Mouse (Mus musculus) retina, postnatal 1 day (tissue): ENCODE results near the gene Metap1d.

Experiments
- DNase-seq: peaks from one replicate; pipeline ENCODE4 v3.0.0-alpha.2; 2012

Gene Metap1d

GRCm38 (mm10) chr2:71545882-71546639, 93.0 kb downstream of the Metap1d start:
- no peak for DNase-seq

- DNase-seq = peak; percentile 93
Measured at GRCm38 (mm10) chr2:71546640-71547071, 93.6 kb downstream of the Metap1d start, which contains the start of gene Dlx2. Gene Dlx2, minus strand, starts transcription at chr2:71546754.

- peak; percentile 89 for DNase-seq
Measured at GRCm38 (mm10) chr2:71547829-71548228, 94.8 kb downstream of the Metap1d start.

- no peak for DNase-seq
Measured at GRCm38 (mm10) chr2:71550330-71550729, 97.3 kb downstream of the Metap1d start.

- peak; percentile 31 for DNase-seq
Measured at GRCm38 (mm10) chr2:71551704-71552103, 98.6 kb downstream of the Metap1d start.

GRCm38 (mm10) chr2:71556071-71556470, 103.0 kb downstream of the Metap1d start:
- peak; percentile 10 for DNase-seq

GRCm38 (mm10) chr2:71566466-71566865, 113.4 kb downstream of the Metap1d start:
- DNase-seq = no peak

- DNase-seq = no peak
Measured at GRCm38 (mm10) chr2:71573736-71574135, 120.7 kb downstream of the Metap1d start.
